Mouse (Mus musculus): Measurements from ENCODE around the gene Bmt2. TPM values are rescaled to one million over a fixed set of nuclear protein-coding genes. Genes with fewer than 3 reads are reported as not detected.
A peak's percentile ranks its signal among the peaks of the same experiment; 100 is the strongest.

The Bmt2 gene
- polyA plus RNA-seq, 1 experiment: 0.77 TPM

DNA sequence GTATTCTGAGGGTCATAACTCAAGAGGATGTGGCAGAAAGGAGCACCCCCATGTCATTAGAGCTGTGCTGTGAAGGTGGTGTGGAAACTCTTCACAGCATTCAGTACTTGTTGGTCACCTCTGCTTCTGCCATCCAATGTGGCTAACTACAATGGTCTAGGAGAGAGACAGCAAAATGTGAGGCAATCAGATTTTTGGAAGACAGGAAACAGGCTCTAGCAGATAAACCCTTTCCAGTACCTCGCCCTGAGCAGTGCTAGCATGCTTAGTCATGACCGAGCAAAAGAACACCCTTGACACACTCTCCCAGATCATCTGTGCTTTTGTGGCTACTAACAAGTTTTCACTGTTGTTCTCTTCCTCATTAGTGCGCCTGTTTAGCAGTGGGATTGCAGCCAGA lies 60.7 kb downstream of the Bmt2 start:
- H3K27ac ChIP-seq (ENCODE audit: insufficient read depth, low read depth, low read length): no peak overlapping the region
- H3K36me3 ChIP-seq (ENCODE audit: control insufficient read depth, insufficient read depth, low read length): no peaks in the 10 kb centered on the region
- no peaks in the 10 kb centered on the region for H3K4me1 ChIP-seq (ENCODE audit: control insufficient read depth, insufficient read depth, insufficient read length, low read length)
- H3K27me3 ChIP-seq (ENCODE audit: control insufficient read depth, insufficient read depth, low read length): no peaks in the 10 kb centered on the region
- 73% methylated on average over 3 of the region's 3 CpGs for WGBS
- TF ChIP-seq POLR2A (IDR thresholded peaks at IDR 0.05; ENCODE audit: low read depth, low read length) (no peak), CTCF (IDR thresholded peaks at IDR 0.05; ENCODE audit: extremely low read depth, insufficient read length, insufficient replicate concordance, low read depth, low read length) (no peak)
- no peak overlapping the region for H3K4me3 ChIP-seq (ENCODE audit: low read depth, low read length)

- Histone ChIP-seq H3K27ac (ENCODE audit: insufficient read depth, low read depth, low read length) (no peak overlapping the region), H3K27me3 (ENCODE audit: control insufficient read depth, insufficient read depth, low read length) (no peaks in the 10 kb centered on the region), H3K4me1 (ENCODE audit: control insufficient read depth, insufficient read depth, insufficient read length, low read length) (no peaks in the 10 kb centered on the region), H3K36me3 (ENCODE audit: control insufficient read depth, insufficient read depth, low read length) (no peaks in the 10 kb centered on the region), H3K4me3 (ENCODE audit: low read depth, low read length) (no peak overlapping the region)
- WGBS: 83% methylated on average over 3 of the region's 3 CpGs
- TF ChIP-seq POLR2A (IDR thresholded peaks at IDR 0.05; ENCODE audit: low read depth, low read length) (no peak), CTCF (IDR thresholded peaks at IDR 0.05; ENCODE audit: extremely low read depth, insufficient read length, insufficient replicate concordance, low read depth, low read length) (no peak)
Observed at GRCm38 (mm10) chr6:13614568-13614967, 63.2 kb downstream of the Bmt2 start.

DNA sequence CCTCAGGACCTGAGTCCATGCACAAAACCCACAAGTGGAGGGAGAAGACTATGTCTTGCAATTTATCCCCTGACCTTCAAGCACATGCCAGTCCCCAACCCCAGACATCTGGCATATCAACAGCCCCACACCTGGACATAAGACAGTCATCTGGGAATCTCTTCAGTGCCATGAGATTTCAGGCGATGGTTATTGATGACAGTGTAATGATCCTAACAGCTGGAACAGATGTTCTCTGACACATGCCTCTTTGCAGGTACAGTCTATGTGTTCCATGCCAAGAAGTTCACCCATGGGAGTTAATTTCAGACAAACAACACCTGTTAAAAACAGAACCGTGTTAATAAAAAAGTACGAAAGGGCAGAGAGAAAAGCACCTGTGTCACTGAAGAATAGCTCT lies 64.1 kb downstream of the Bmt2 start:
- Histone ChIP-seq H3K36me3 (ENCODE audit: control insufficient read depth, insufficient read depth, low read length) (no peaks in the 10 kb centered on the region), H3K4me3 (ENCODE audit: low read depth, low read length) (no peak overlapping the region), H3K27me3 (ENCODE audit: control insufficient read depth, insufficient read depth, low read length) (no peaks in the 10 kb centered on the region), H3K27ac (ENCODE audit: insufficient read depth, low read depth, low read length) (no peak overlapping the region), H3K4me1 (ENCODE audit: control insufficient read depth, insufficient read depth, insufficient read length, low read length) (no peaks in the 10 kb centered on the region)
- TF ChIP-seq CTCF (IDR thresholded peaks at IDR 0.05; ENCODE audit: extremely low read depth, insufficient read length, insufficient replicate concordance, low read depth, low read length) (no peak), POLR2A (IDR thresholded peaks at IDR 0.05; ENCODE audit: low read depth, low read length) (no peak)
- WGBS: 49% methylated on average over 3 of the region's 3 CpGs

- H3K4me3 ChIP-seq (ENCODE audit: low read depth, low read length): no peak overlapping the region
- TF ChIP-seq CTCF (IDR thresholded peaks at IDR 0.05; ENCODE audit: extremely low read depth, insufficient read length, insufficient replicate concordance, low read depth, low read length) (no peak), POLR2A (IDR thresholded peaks at IDR 0.05; ENCODE audit: low read depth, low read length) (no peak)
- H3K27ac ChIP-seq (ENCODE audit: insufficient read depth, low read depth, low read length): no peak overlapping the region
- no peaks in the 10 kb centered on the region for H3K27me3 ChIP-seq (ENCODE audit: control insufficient read depth, insufficient read depth, low read length)
- 87% methylated on average over 2 of the region's 2 CpGs for WGBS
- H3K36me3 ChIP-seq (ENCODE audit: control insufficient read depth, insufficient read depth, low read length): no peaks in the 10 kb centered on the region
- no peaks in the 10 kb centered on the region; the same call in 1 of the 2 replicates for H3K4me1 ChIP-seq (ENCODE audit: control insufficient read depth, insufficient read depth, insufficient read length, low read length)
Observed at GRCm38 (mm10) chr6:13610869-13611268, 66.9 kb downstream of the Bmt2 start.

GRCm38 (mm10) chr6:13609353-13610140 lies 68.2 kb downstream of the Bmt2 start:
- no peaks in the 10 kb centered on the region; the same call in 1 of the 2 replicates for H3K4me1 ChIP-seq (ENCODE audit: control insufficient read depth, insufficient read depth, insufficient read length, low read length)
- H3K36me3 ChIP-seq (ENCODE audit: control insufficient read depth, insufficient read depth, low read length): no peaks in the 10 kb centered on the region
- H3K27ac ChIP-seq (ENCODE audit: insufficient read depth, low read depth, low read length): no peak overlapping the region
- no peaks in the 10 kb centered on the region for H3K27me3 ChIP-seq (ENCODE audit: control insufficient read depth, insufficient read depth, low read length)
- no peak for TF ChIP-seq CTCF (IDR thresholded peaks at IDR 0.05; ENCODE audit: extremely low read depth, insufficient read length, insufficient replicate concordance, low read depth, low read length)
- WGBS: 82% methylated on average over 5 of the region's 5 CpGs
- no peak overlapping the region for H3K4me3 ChIP-seq (ENCODE audit: low read depth, low read length)

DNA sequence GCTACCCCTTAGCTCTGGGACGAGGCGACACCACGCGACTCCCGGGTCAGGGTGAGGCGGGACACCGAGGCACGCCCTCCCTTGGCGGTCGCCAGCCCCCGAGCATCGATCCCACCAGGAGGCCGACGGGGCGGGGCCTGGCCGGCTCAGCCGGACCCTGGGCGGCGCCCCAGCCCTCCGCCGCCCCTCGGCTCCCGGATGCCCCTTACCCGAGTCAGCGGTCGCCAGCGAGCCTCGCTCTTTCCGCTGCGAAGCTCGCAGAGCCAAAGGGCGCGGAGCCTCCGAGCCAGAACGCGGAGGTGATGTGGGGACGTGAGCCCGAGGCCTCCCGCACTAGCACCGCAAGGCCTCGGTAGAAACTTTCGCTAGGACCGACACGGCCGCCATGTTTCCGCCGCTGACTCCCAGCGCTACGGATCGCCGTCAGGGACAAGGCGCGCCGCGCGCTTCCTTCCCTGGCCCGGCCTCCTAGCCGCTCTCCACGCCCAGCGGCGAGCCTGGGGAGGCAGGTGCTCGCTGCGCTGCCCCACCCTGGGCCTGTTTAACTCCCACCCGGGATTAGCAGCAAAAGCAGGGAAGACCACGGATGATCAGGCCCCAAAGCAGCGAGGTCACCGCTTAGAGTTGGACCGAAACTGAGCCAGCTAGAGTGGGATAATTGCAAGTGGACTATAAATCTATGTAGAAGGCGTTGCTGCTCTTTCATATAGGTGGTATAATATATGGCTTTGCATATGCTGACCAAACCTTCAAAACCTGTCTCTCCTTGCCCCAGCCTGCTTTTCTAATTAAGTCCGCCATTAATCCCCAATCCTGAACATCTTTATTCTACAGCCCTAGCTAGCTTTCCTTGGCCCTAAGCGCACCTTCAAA lies 69.9 kb downstream of the Bmt2 start, which contains the start of gene Tmem168:
Gene Tmem168, minus strand, starts transcription at position 480 of the 873 bp plus-strand sequence.
- Histone ChIP-seq H3K27ac (ENCODE audit: insufficient read depth, low read depth, low read length) (peak within 1 kb of the TSS; percentile 66), H3K4me1 (ENCODE audit: control insufficient read depth, insufficient read depth, insufficient read length, low read length) (no peaks in the 10 kb centered on the region; the same call in 1 of the 2 replicates), H3K4me3 (ENCODE audit: low read depth, low read length) (peak within 1 kb of the TSS; percentile 74), H3K27me3 (ENCODE audit: control insufficient read depth, insufficient read depth, low read length) (no peaks in the 10 kb centered on the region), H3K36me3 (ENCODE audit: control insufficient read depth, insufficient read depth, low read length) (peaks cover 4% of the 10 kb centered on the region; the same call in 1 of the 2 replicates)
- 2% methylated on average over 71 of the region's 71 CpGs for WGBS
- TF ChIP-seq CTCF (IDR thresholded peaks at IDR 0.05; ENCODE audit: extremely low read depth, insufficient read length, insufficient replicate concordance, low read depth, low read length) (no peak), POLR2A (IDR thresholded peaks at IDR 0.05; ENCODE audit: low read depth, low read length) (peak; percentile 72)
